Mouse (Mus musculus): ENCODE results near the gene Pcmt1.

Gene Pcmt1

DNA sequence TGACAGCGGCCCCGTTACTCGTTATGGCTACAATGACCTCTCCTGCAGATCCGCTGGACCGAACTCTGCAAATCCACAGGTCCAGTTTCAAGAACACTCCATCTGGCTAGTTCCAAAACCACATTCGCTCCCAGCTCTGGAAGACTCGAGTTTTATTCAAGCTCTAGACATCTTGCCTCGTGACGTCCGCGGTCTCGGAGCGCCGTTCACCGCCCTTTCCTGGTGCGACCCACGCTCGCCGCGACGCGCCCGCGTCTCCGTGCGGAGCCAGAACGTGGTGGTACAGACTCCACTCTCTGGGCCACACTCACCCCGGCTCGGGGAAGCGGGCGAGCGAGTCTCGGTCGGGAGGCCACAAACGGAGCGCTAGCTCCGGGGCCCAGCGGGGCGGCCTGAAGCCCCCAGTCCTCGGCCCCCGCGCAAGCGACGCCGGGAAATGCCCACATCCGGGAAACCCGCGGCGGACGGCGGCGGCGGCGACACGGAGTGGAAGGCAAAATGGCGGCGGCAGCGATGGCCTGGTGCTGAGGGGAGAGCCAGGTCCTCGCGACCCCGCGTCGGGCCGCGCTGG is at the start of gene Pcmt1, which contains the start of gene Lats1:
TSS of gene Pcmt1 (minus strand) at position 406 of the 571 bp plus-strand sequence.
TSS of gene Lats1 (plus strand) at position 484 of the 571 bp plus-strand sequence.
- in situ Hi-C loops (cut with MboI, MseI) = no loop called here

DNA sequence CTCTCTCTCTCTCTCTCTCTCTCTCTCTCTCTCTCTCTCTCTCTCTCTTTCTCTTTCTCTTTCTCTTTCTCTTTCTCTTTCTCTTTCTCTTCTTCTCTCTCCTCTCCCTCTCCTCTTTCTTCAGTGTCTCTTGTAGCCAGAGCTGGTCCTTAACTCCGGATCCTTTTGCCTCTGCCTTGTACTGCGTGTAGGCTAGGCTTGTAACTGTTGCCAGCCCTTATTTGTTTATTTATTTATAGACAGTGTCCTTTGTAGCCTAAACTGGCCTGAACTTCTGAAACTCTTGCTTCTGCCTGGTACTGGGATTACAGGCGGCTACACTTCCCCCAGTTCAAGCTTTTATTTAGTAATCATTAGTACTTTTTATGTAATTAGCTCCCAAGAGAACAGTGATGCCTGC is 46.1 kb upstream of the Pcmt1 start:
- in situ Hi-C loops (cut with MboI, MseI) = loop anchor here (10.0 kb wide), 1 partner anchor 232 kb away; no protein-coding TSS in a partner anchor

DNA sequence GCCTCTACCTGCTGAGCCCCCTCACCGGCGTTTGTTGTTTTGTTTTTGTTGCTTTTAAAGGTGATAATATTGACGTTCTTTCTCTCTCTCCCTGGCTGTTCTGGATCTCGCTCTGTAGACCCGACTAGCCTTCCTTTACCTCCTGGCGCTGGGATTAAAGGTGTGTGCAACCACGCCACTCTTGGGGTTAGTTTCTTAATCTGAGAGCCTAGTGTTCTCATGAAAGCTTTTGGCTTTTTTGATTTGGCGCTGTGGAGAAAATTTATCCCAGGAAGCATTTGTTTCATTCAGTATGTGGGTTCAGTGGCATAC is 45.5 kb upstream of the Pcmt1 start:
- in situ Hi-C loops (cut with MboI, MseI) = loop anchor here (10.0 kb wide), 1 partner anchor 232 kb away; no protein-coding TSS in a partner anchor

- in situ Hi-C loops (cut with MboI, MseI) = loop anchor here (10.0 kb wide), 1 partner anchor 231 kb away; no protein-coding TSS in a partner anchor
Observed at GRCm38 (mm10) chr10:7725751-7726500, 45.0 kb upstream of the Pcmt1 start, which contains the start of gene Katna1. Gene Katna1 (plus strand): TSS chr10:7726000.

GRCm38 (mm10) chr10:7715056-7715455 is 34.1 kb upstream of the Pcmt1 start:
- in situ Hi-C loops (cut with MboI, MseI) = no loop called here

- in situ Hi-C loops (cut with MboI, MseI) = no loop called here
Observed at GRCm38 (mm10) chr10:7712506-7712905, 31.6 kb upstream of the Pcmt1 start.

GRCm38 (mm10) chr10:7710121-7710520 is 29.2 kb upstream of the Pcmt1 start:
- in situ Hi-C loops (cut with MboI, MseI) = no loop called here

- in situ Hi-C loops (cut with MboI, MseI) = no loop called here
Observed at GRCm38 (mm10) chr10:7702586-7702985, 21.6 kb upstream of the Pcmt1 start.

DNA sequence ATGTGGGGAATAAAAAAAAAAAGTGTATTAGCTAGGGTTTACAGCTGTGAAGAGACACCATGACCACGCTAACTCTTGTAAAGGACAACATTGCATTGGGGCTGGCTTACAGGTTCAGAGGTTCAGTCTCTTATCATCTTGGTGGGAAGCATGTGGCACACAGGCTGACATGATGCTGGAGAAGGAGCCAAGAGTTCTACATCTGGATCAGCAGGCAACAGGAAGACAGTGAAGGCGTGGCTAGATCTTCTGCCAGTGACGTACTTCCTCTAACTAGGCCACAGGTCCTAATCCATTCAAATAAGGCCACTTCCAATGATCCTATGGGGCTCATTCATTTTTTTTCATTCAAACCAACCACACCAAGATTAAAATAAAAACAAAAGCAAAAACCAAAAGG is 19.2 kb upstream of the Pcmt1 start:
- in situ Hi-C loops (cut with MboI, MseI) = no loop called here

DNA sequence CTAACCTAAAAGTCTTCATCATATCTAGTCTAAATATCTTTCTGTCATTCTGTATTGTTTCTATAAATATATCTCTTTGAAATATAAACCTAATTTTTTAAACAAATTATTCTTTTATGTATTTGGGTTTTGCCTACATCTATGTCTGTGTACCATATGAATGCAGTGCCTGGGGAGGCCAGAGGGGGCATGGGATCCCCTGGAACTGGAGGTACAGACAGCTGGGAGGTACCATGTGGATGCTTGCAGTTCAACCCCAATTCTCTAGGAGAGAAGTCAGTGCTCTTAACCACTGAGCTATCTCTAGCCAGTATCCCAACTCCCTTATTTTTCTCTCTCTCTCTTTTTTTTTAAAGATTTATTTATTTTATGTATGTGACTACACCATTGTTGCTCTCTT is 14.3 kb upstream of the Pcmt1 start:
- in situ Hi-C loops (cut with MboI, MseI) = no loop called here

DNA sequence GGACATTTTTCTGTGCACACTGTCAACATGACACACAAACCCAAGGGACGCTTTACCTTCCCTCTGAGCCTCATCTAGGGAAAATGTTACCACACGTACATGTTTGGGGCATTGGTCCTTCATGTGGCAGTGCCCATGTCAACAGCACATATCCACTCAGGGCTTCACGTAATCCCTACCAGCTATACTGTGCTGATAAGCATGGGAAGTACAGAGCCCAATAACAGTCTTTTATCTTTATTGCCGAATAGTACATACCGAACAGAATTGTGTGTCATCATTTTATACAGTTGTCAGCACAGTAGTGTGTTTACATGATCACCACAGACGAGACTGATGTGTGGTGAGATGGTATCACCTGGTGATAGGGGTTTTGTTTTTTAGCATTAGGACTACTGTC is 6.0 kb upstream of the Pcmt1 start:
- in situ Hi-C loops (cut with MboI, MseI) = no loop called here

- in situ Hi-C loops (cut with MboI, MseI) = no loop called here
Observed at GRCm38 (mm10) chr10:7682249-7682648, 1.3 kb upstream of the Pcmt1 start.

- in situ Hi-C loops (cut with MboI, MseI) = no loop called here
Observed at GRCm38 (mm10) chr10:7681343-7682025, 548 bp upstream of the Pcmt1 start.

- in situ Hi-C loops (cut with MboI, MseI) = no loop called here
Observed at GRCm38 (mm10) chr10:7673673-7674072, 7.3 kb downstream of the Pcmt1 start.

- in situ Hi-C loops (cut with MboI, MseI) = no loop called here
Observed at GRCm38 (mm10) chr10:7667342-7667802, 13.6 kb downstream of the Pcmt1 start, which contains the start of gene Nup43. Gene Nup43 (plus strand): TSS chr10:7667503.

DNA sequence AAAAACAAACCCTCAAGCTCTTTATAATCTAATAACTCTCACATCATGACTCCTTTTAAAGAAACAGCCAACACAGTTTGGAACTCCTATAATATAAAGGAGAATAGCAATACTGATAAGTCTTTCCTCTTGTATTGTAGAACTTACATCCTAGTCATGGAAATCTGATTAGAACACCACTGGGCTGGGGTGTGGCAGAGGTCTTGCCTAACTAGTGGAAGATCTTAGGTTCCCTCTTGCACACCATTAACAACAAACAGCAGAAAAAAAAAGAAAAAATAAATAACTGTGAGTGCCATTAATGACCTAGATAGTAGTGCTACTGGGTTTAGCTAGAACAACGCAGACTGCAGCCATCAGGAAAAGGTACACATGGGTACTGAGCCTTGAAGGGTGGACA is 16.0 kb downstream of the Pcmt1 start:
- in situ Hi-C loops (cut with MboI, MseI) = no loop called here

DNA sequence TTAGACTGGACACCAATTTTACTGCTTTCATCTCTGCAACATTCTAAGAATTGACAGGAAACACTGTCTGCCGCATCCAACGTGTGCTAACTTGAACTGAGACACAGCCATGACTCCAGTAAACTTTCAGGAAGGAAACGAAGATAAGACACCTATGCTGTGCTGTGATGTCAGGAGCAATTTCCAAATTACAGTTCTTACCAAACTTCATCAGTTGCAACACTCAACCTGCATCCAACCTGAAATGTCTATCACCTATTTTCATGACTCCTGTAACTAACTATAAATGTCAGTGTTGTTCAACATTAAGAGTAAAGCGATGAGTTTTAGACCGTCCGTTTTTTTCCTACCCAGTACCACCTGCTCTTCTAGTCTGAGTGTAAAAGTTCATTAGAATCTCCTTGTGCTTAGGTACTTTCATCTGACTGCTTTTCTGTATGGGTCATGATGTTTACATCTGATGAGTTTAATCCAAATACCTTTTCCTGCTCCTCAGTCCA is 16.9 kb downstream of the Pcmt1 start:
- in situ Hi-C loops (cut with MboI, MseI) = no loop called here

DNA sequence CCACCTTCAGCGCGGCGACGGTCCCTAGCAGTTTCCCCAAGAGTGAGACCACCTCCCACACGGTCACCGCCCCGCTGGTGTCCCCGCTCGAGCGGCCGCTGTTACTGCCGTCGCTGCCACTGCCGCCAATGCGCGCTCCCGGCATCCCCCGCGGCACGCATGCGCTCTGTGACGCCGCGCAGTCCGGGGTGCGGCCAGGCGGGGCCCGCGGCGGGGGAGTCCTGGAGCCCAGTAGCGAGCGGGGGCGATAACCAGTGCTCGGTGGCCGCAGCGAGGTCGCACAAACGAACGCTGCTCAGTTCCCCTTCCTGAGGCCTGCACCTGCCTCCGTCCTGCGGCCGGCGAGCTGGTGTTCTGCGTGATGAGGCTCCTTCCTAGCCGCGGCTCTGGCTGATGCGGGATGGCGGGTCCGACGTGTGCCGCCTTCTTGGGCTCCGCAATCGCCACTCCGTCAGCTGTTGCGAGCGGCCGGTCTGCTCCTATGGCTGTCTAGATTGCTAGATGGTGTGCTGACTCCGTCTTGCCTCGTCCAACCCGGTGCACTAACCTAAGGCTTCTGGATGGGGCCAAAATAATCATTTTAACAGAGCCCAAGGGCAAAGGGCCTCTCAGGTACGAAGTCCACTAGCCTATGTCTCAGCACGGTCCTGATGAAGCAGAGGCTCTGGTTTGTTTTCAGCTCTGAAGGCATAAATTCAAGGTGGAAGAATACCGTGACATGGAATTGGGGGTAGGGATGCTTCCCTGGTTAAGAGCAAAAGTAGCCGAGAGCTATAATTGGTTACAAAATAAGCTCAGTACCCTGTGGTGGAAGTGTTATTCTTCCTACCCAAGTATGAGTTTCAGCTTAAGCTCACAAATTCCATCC is 17.5 kb downstream of the Pcmt1 start:
- in situ Hi-C loops (cut with MboI, MseI) = no loop called here

DNA sequence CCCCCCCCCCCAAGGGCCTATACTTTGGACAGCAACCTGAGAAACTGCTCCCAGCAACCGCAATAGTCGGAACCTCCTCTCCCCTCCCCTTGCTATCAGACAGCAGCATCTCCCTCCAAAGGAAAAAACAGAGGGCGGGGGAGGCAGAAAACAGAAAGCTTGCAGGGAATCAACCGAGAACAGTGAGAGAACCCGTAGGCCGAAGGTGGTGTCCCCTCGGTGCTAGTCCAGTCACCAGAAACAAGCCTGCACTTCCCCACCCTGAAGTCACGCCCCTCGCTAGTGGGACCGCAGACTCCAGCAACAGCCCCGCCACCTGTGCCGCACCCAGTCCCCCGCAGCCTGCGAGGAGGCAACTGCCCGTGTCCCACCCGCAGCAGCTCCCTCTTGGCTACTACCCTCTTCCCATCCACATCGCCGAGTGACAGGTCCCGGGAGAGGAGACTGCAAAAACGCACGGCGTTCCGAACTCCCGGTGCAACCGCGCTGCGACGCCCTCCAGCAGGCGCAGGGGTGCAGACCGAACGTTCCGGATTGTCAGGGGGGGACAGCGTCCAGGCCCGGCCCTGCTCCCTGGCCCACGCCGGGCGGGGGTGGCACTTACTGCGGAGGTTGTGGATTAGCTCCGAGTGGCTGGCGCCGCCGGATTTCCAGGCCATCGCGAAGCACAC is 18.3 kb downstream of the Pcmt1 start:
- in situ Hi-C loops (cut with MboI, MseI) = no loop called here

GRCm38 (mm10) chr10:7651057-7651456 is 29.9 kb downstream of the Pcmt1 start:
- in situ Hi-C loops (cut with MboI, MseI) = no loop called here

GRCm38 (mm10) chr10:7649059-7649458 is 31.9 kb downstream of the Pcmt1 start:
- in situ Hi-C loops (cut with MboI, MseI) = no loop called here
